Mouse (Mus musculus): Measurements from ENCODE around the gene Ctf1. TPM values are rescaled to one million over a fixed set of nuclear protein-coding genes. Genes with fewer than 3 reads are reported as not detected.
A peak's percentile ranks its signal among the peaks of the same experiment; 100 is the strongest.

The Ctf1 gene
- total and polyA plus RNA-seq, 3 experiments, result 2.8 to 7.2 TPM; not detected in 1

DNA sequence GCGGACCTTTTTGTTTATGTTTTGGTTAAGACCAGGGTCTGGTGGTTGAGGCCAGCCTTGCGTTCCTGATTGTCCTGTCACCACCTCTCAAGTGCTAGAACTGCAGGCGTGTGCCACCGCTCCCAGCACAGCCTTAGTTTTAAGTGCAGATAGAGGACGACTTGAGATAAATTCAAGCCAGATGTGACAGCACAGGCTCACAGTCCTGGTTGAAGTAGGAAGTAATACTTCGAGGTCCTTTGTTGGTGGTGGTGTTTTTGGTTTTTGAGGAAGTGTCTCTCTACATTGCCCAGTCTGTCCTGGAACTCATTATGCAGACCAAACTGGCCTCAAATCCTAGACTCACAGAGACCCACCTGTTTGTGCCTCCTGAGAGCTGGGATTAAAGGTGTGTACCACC lies 47.2 kb downstream of the Ctf1 start (continued):
- peak; percentile 67 for TF ChIP-seq MXI1 (IDR thresholded peaks at IDR 0.05; ENCODE audit: low read depth, low read length)
- TF ChIP-seq CHD1 (IDR thresholded peaks at IDR 0.05; ENCODE audit: low read depth, low read length), result no peak

- no peaks in the 10 kb centered on the region for H3K9me3 ChIP-seq (replicated peaks; ENCODE audit: insufficient read depth, low read length)
- peaks cover 0 to 17% of the 10 kb centered on the region in 2 experiments; a peak in 2 of 4 replicates for H3K36me3 ChIP-seq (ENCODE audit: control insufficient read depth in 1 of 2, insufficient read depth in 2 of 2, low read length in 2 of 2)
- no peak for TF ChIP-seq E2F4 (IDR thresholded peaks at IDR 0.05; ENCODE audit: borderline replicate concordance, low read depth, low read length)
- no peak for TF ChIP-seq GATA1 (IDR thresholded peaks at IDR 0.05; ENCODE audit: low read depth, low read length)
- TF ChIP-seq MEF2A (IDR thresholded peaks at IDR 0.05; ENCODE audit: extremely low read depth, insufficient replicate concordance, low read depth, low read length, poor library complexity, severe bottlenecking), result no peak
- no peak for TF ChIP-seq ZC3H11A (IDR thresholded peaks at IDR 0.05; ENCODE audit: low read depth, low read length)
- no peak for TF ChIP-seq MAFK (IDR thresholded peaks at IDR 0.05; ENCODE audit: borderline replicate concordance, low read depth, low read length)
- TF ChIP-seq POLR2A (IDR thresholded peaks at IDR 0.05; ENCODE audit: control insufficient read depth in 1 of 2, insufficient read depth in 1 of 2, low read depth in 1 of 2, low read length in 2 of 2, poor library complexity in 1 of 2), result no peak
- no peak for TF ChIP-seq TCF12 (IDR thresholded peaks at IDR 0.05; ENCODE audit: low read depth, low read length)
- no peak for TF ChIP-seq SMC3 (IDR thresholded peaks at IDR 0.05; ENCODE audit: low read depth, low read length)
- no peak for TF ChIP-seq USF2 (IDR thresholded peaks at IDR 0.05; ENCODE audit: borderline replicate concordance in 1 of 2, insufficient read depth in 1 of 2, low read depth in 1 of 2, low read length in 2 of 2)
- TF ChIP-seq NELFE (IDR thresholded peaks at IDR 0.05; ENCODE audit: low read depth, low read length), result no peak
- no peak for TF ChIP-seq CTCF (IDR thresholded peaks at IDR 0.05 in 2 of 3, conservative IDR thresholded peaks at IDR 0.05 in 1 of 3; ENCODE audit: control insufficient read depth in 1 of 3, insufficient read depth in 1 of 3, low read depth in 2 of 3, low read length in 3 of 3, poor library complexity in 1 of 3, severe bottlenecking in 1 of 3)
- TF ChIP-seq MAZ (IDR thresholded peaks at IDR 0.05; ENCODE audit: low read depth, low read length), result no peak
- no peak for TF ChIP-seq ZNF384 (IDR thresholded peaks at IDR 0.05; ENCODE audit: low read depth, low read length)
- TF ChIP-seq POLR2AphosphoS5 (IDR thresholded peaks at IDR 0.05; ENCODE audit: borderline replicate concordance, low read depth, low read length), result no peak
- TF ChIP-seq ZMIZ1 (IDR thresholded peaks at IDR 0.05; ENCODE audit: low read depth, low read length), result no peak
- no peak for TF ChIP-seq MYC (IDR thresholded peaks at IDR 0.05; ENCODE audit: low read depth, low read length)
- TF ChIP-seq KAT2A (conservative IDR thresholded peaks at IDR 0.05; ENCODE audit: low read depth, low read length), result no peak
- TF ChIP-seq RCOR1 (IDR thresholded peaks at IDR 0.05; ENCODE audit: low read depth, low read length), result no peak
- no peak for TF ChIP-seq MXI1 (IDR thresholded peaks at IDR 0.05; ENCODE audit: low read depth, low read length)
- H3K4me3 ChIP-seq (ENCODE audit: control insufficient read depth in 1 of 2, insufficient read depth in 1 of 2, low read depth in 2 of 2, low read length in 2 of 2), result no peak overlapping the region
- no peaks in the 10 kb centered on the region for H3K27me3 ChIP-seq (ENCODE audit: control insufficient read depth in 1 of 2, insufficient read depth in 2 of 2, low read length in 2 of 2)
- H3K79me2 ChIP-seq (ENCODE audit: control insufficient read depth, insufficient read depth, low read length, poor library complexity), result no peaks in the 10 kb centered on the region
- H3K4me1 ChIP-seq (ENCODE audit: control insufficient read depth in 1 of 2, insufficient read depth in 2 of 2, low read length in 2 of 2), result peaks cover 13 to 22% of the 10 kb centered on the region in 2 experiments
- no peak overlapping the region for H3K27ac ChIP-seq (ENCODE audit: control insufficient read depth, low read depth, low read length)
- H3K9ac ChIP-seq (ENCODE audit: control insufficient read depth, low read depth, low read length, poor library complexity, severe bottlenecking), result no peak overlapping the region
- DNase-seq (ENCODE audit: low read depth, low spot score), result no peak
These were observed 47.9 kb downstream of the Ctf1 start for GRCm38 (mm10) chr7:127760478-127760877.

Measured in MEL (cell line).